Mouse (Mus musculus) liver, embryonic 14.5 days (tissue): ENCODE measurements at regions not wholly inside any gene's neighbourhood (a gene's known extent, or its start where the extent isn't known, plus 50 kb on each side); places are given as distances from the start of the nearest gene placed in this dataset.

ENCODE experiments used
- CTCF ChIP-seq: IDR thresholded peaks from 2 replicates; pipeline ENCODE4 v1.5.1; 2016; ENCODE audit warnings: antibody characterized with exemption, low read depth, control low read depth
- EP300 ChIP-seq: IDR thresholded peaks from 2 replicates; pipeline ENCODE4 v1.6.1; 2016; ENCODE audit warnings: antibody characterized with exemption, low read depth

DNA sequence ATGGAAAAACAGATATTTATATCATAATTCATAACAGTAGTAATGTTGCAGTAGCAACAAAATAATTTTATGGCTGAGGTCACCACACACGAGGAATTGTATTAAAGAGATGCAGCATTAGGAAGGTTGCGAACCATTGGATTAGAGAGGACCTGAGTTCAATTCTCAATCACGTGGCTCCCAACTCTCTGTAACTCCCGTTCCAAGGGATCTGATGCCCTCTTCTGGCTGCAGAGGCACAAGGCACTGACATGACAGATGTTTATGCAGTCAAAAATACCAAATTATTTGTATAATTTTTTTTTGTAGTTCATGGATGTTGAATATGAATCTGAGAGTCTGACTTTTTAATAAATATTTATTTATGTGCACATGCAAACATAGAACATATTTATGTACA is 51.2 kb upstream of the Spag16 start:
- TF ChIP-seq CTCF (peak; percentile 54; the same call in 1 of the 2 replicates), EP300 (no peak)
